14 mouse cellular contexts compared by ENCODE assay signal in genomic region chr4:58927661-58928060, GRCm38 (mm10). TPM values are rescaled to one million over a fixed set of nuclear protein-coding genes. Genes with fewer than 3 reads are reported as not detected.
DNase-seq lines count a peak whose midpoint lies in the region; ATAC-seq and TF ChIP-seq lines count a peak whose summit lies in the region.
"Had no signal": no experiment of that assay in that cellular context is flagged by ENCODE, and none has a peak within 500 bp of the region (broad histone marks: within the 10 kb centered on the region; RNA-seq: fewer than 3 reads in every experiment).

No protein-coding gene starts in this region.

- H3K9ac ChIP-seq in hindbrain, embryonic 16.5 days (ENCODE audit: low read depth, low read length) = no peak overlapping the region
- H3K9ac ChIP-seq: kidney, embryonic 15.5 days had no signal

- no peaks in the 10 kb centered on the region for H3K36me3 ChIP-seq in E14TG2a.4 (ENCODE audit: insufficient read depth, low read length)
- H3K36me3 ChIP-seq in hindbrain, embryonic 16.5 days (ENCODE audit: control insufficient read depth, insufficient read depth, low read length) = no peaks in the 10 kb centered on the region
- H3K36me3 ChIP-seq: kidney, embryonic 15.5 days had no signal

- intact Hi-C loops in left cerebral cortex, adult 2 months (cut with DNase I) = no loop called here
- intact Hi-C loops in left cerebral cortex, postnatal 10 days (cut with DNase I) = no loop called here

- H3K4me2 ChIP-seq in hindbrain, embryonic 16.5 days (ENCODE audit: low read length) = no peak overlapping the region
- H3K4me2 ChIP-seq: kidney, embryonic 15.5 days had no signal

- no peak for DNase-seq in cerebellum, adult 2 months
- DNase-seq in cerebellum, adult 11-12 months = no peak
- DNase-seq in left cerebral cortex, adult 2 months (ENCODE audit: extremely low spot score in 1 of 2, low spot score in 2 of 2) = no peak
- no peak for DNase-seq in left cerebral cortex, postnatal 10 days (ENCODE audit: extremely low spot score in 1 of 2, low spot score in 2 of 2)
- DNase-seq in right cerebral cortex, postnatal 36 days (ENCODE audit: low spot score in 2 of 2) = no peak
- DNase-seq: cerebellum, postnatal 36 days; layer of hippocampus, postnatal 36 days; thymus, adult 18-20 months had no signal

- peak; percentile 16; the same call in 1 of the 2 replicates for TF ChIP-seq CTCF in cerebellum, adult 2 months (IDR thresholded peaks at IDR 0.05; ENCODE audit: borderline replicate concordance, insufficient read depth, low read depth, low read length)
- peak; percentile 34 for TF ChIP-seq CTCF in left cerebral cortex, adult 2 months (IDR thresholded peaks at IDR 0.05)
- peak; percentile 94 for TF ChIP-seq CTCF in E14TG2a.4 (conservative IDR thresholded peaks at IDR 0.05; ENCODE audit: low read length)

- WGBS in cerebellum, adult 2 months = 60% methylated on average over 3 of the region's 3 CpGs
- WGBS in hindbrain, embryonic 16.5 days = 65% methylated on average over 3 of the region's 3 CpGs

- no peaks in the 10 kb centered on the region for H3K4me1 ChIP-seq in cerebellum, adult 2 months (ENCODE audit: control insufficient read depth, insufficient read depth, low read length)
- no peaks in the 10 kb centered on the region for H3K4me1 ChIP-seq in E14TG2a.4 (replicated peaks; ENCODE audit: low read depth, low read length)
- no peaks in the 10 kb centered on the region for H3K4me1 ChIP-seq in hindbrain, embryonic 16.5 days (ENCODE audit: control insufficient read depth, insufficient read depth, low read depth, low read length)
- H3K4me1 ChIP-seq: kidney, embryonic 15.5 days had no signal

- no peak for TF ChIP-seq POLR2A in cerebellum, adult 2 months (IDR thresholded peaks at IDR 0.05; ENCODE audit: borderline replicate concordance, insufficient read depth, low read length)

- no peaks in the 10 kb centered on the region for H3K9me3 ChIP-seq in E14TG2a.4 (ENCODE audit: low read length)
- H3K9me3 ChIP-seq in hindbrain, embryonic 16.5 days (ENCODE audit: control insufficient read depth, low read length) = peaks cover 11% of the 10 kb centered on the region
- H3K9me3 ChIP-seq: kidney, embryonic 15.5 days had no signal

- no peak overlapping the region for H3K4me3 ChIP-seq in cerebellum, adult 2 months (replicated peaks; ENCODE audit: insufficient read depth, low read depth, low read length)
- H3K4me3 ChIP-seq in left cerebral cortex, adult 2 months = no peak overlapping the region
- no peak overlapping the region for H3K4me3 ChIP-seq in E14TG2a.4 (replicated peaks; ENCODE audit: low read length)
- H3K4me3 ChIP-seq in hindbrain, embryonic 16.5 days (ENCODE audit: low read length) = no peak overlapping the region
- H3K4me3 ChIP-seq: kidney, embryonic 15.5 days; megakaryocyte, embryonic 14.5 days; myocyte had no signal

- no peak overlapping the region for H3K27ac ChIP-seq in cerebellum, adult 2 months (ENCODE audit: insufficient read depth, low read length)
- H3K27ac ChIP-seq in left cerebral cortex, adult 2 months = no peak overlapping the region
- H3K27ac ChIP-seq in hindbrain, embryonic 16.5 days (ENCODE audit: low read depth, low read length) = no peak overlapping the region
- H3K27ac ChIP-seq: kidney, embryonic 15.5 days had no signal

- peak; percentile 80 for ATAC-seq in erythroblast, adult 5-6 weeks (replicated peaks; ENCODE audit: low FRiP score, poor library complexity, severe bottlenecking)
- ATAC-seq in hindbrain, embryonic 16.5 days = no peak

- no peaks in the 10 kb centered on the region for H3K27me3 ChIP-seq in cerebellum, adult 2 months (ENCODE audit: control insufficient read depth, insufficient read depth, low read length)
- H3K27me3 ChIP-seq in E14TG2a.4 (ENCODE audit: insufficient read depth, low read length) = peaks cover 20% of the 10 kb centered on the region
- H3K27me3 ChIP-seq in hindbrain, embryonic 16.5 days (replicated peaks; ENCODE audit: control insufficient read depth, insufficient read depth, low read length) = no peaks in the 10 kb centered on the region
- H3K27me3 ChIP-seq: kidney, embryonic 15.5 days had no signal

RNA-seq across cellular contexts. Expression of gene Ecpas, which starts 15.1 kb away (rescaled TPM):
- 41.3 and 41.8 TPM in 2 replicates for polyA plus RNA-seq in cerebellum, adult 2 months (2012; rRNA removed)
- 100 to 1,000 TPM; 136 to 152 TPM for total RNA-seq in left cerebral cortex, adult 2 months (2021)
- total RNA-seq in left cerebral cortex, postnatal 10 days (2021) = 100 to 1,000 TPM; 143 to 166 TPM
- 21.9 and 26.1 TPM in 2 replicates for total RNA-seq in erythroblast, adult 5-6 weeks (2015; ENCODE audit: low replicate concordance)
- 19.1 and 27.2 TPM in 2 replicates for total RNA-seq in erythroblast, adult 5-6 weeks (2017; ENCODE audit: low replicate concordance)
- 29.0 and 31.1 TPM in 2 replicates for polyA plus RNA-seq in hindbrain, embryonic 16.5 days (2015; fragmentation: Nextera tagmentation; extraction: Ambion mirVana)

RNA-seq across cellular contexts. Expression of gene Zkscan16, which starts 15.8 kb away (rescaled TPM):
- 8.1 and 9.0 TPM in 2 replicates for polyA plus RNA-seq in cerebellum, adult 2 months (2012; rRNA removed)
- total RNA-seq in left cerebral cortex, adult 2 months (2021) = 10 to 100 TPM; 50.1 to 56.8 TPM
- total RNA-seq in left cerebral cortex, postnatal 10 days (2021) = 10 to 100 TPM; 20.7 to 25.5 TPM
- not detected in 2 replicates for total RNA-seq in erythroblast, adult 5-6 weeks (2015; ENCODE audit: low replicate concordance)
- total RNA-seq in erythroblast, adult 5-6 weeks (2017; ENCODE audit: low replicate concordance) = not detected in 2 replicates
- polyA plus RNA-seq in hindbrain, embryonic 16.5 days (2015; fragmentation: Nextera tagmentation; extraction: Ambion mirVana) = 2.0 and 2.7 TPM in 2 replicates
- polyA plus RNA-seq: myocyte had no signal

RNA-seq across cellular contexts. Expression of gene Ptgr1, which starts 59.3 kb away (rescaled TPM):
- polyA plus RNA-seq in cerebellum, adult 2 months (2012; rRNA removed) = 1.1 and 1.7 TPM in 2 replicates
- 1 to 10 TPM; 1.9 to 2.2 TPM for total RNA-seq in left cerebral cortex, adult 2 months (2021)
- 1 to 10 TPM; 3.4 to 3.6 TPM for total RNA-seq in left cerebral cortex, postnatal 10 days (2021)
- total RNA-seq in erythroblast, adult 5-6 weeks (2015; ENCODE audit: low replicate concordance) = 14.6 and 25.0 TPM in 2 replicates
- 6.0 and 8.3 TPM in 2 replicates for total RNA-seq in erythroblast, adult 5-6 weeks (2017; ENCODE audit: low replicate concordance)
- 5.6 and 6.5 TPM in 2 replicates for polyA plus RNA-seq in hindbrain, embryonic 16.5 days (2015; fragmentation: Nextera tagmentation; extraction: Ambion mirVana)

Comparison
In these comparisons a context has a peak if more than half of its experiments do, and no peak if none do; other contexts are left out.
1. CTCF ChIP-seq: peak in every context shown above with its lines; median percentile 94 in E14TG2a.4; 34 in left cerebral cortex, adult 2 months; 16 in cerebellum, adult 2 months.
2. RNA of gene Ecpas, which starts 15.1 kb away (total RNA-seq): 143 to 166 TPM in left cerebral cortex, postnatal 10 days and 136 to 152 TPM in left cerebral cortex, adult 2 months; 19.1 to 27.2 TPM in erythroblast, adult 5-6 weeks; every median in the first group is over 4 times any median in the second.
3. RNA of gene Zkscan16, which starts 15.8 kb away (total RNA-seq): 50.1 to 56.8 TPM in left cerebral cortex, adult 2 months and 20.7 to 25.5 TPM in left cerebral cortex, postnatal 10 days; not detected in erythroblast, adult 5-6 weeks; every median in the first group is over 10 times any median in the second.